Mouse (Mus musculus) splenic B cell, adult 2 months (primary cell): Measurements from ENCODE around the gene Casq2.

ENCODE experiments used
- DNase-seq: peaks from one replicate; pipeline ENCODE4 v3.0.0-alpha.2; 2011; ENCODE audit warnings: low read depth, low spot score
- H3K27me3 ChIP-seq: 2 replicates; pipeline ENCODE4 v1.6.1; 2012; ENCODE audit warnings: mild to moderate bottlenecking, low read length, moderate library complexity, mixed read lengths; ENCODE audit not compliant: control insufficient read depth, poor library complexity, insufficient read depth, severe bottlenecking
- H3K36me3 ChIP-seq: 2 replicates; pipeline ENCODE4 v1.6.1; 2012; ENCODE audit warnings: mild to moderate bottlenecking, low read length, moderate library complexity, mixed read lengths; ENCODE audit not compliant: control insufficient read depth, poor library complexity, insufficient read depth, severe bottlenecking

Gene Casq2

GRCm38 (mm10) chr3:102137158-102137557 lies 50.9 kb downstream of the Casq2 start:
- DNase-seq, result no peak
- Histone ChIP-seq H3K27me3 (no peaks in the 10 kb centered on the region), H3K36me3 (no peaks in the 10 kb centered on the region)

- Histone ChIP-seq H3K27me3 (no peaks in the 10 kb centered on the region), H3K36me3 (no peaks in the 10 kb centered on the region)
- no peak for DNase-seq
Observed at GRCm38 (mm10) chr3:102138899-102139298, 52.7 kb downstream of the Casq2 start.

- H3K36me3 ChIP-seq, result no peaks in the 10 kb centered on the region
- no peak for DNase-seq
- H3K27me3 ChIP-seq, result no peaks in the 10 kb centered on the region
Observed at GRCm38 (mm10) chr3:102140606-102141005, 54.4 kb downstream of the Casq2 start.

- Histone ChIP-seq H3K27me3 (no peaks in the 10 kb centered on the region), H3K36me3 (no peaks in the 10 kb centered on the region)
- DNase-seq, result no peak
Observed at GRCm38 (mm10) chr3:102141451-102141850, 55.2 kb downstream of the Casq2 start.

GRCm38 (mm10) chr3:102141893-102142292 lies 55.7 kb downstream of the Casq2 start:
- Histone ChIP-seq H3K36me3 (no peaks in the 10 kb centered on the region), H3K27me3 (no peaks in the 10 kb centered on the region)
- DNase-seq, result no peak

GRCm38 (mm10) chr3:102142947-102143346 lies 56.7 kb downstream of the Casq2 start:
- H3K36me3 ChIP-seq, result no peaks in the 10 kb centered on the region
- no peaks in the 10 kb centered on the region for H3K27me3 ChIP-seq
- no peak for DNase-seq

GRCm38 (mm10) chr3:102143536-102143935 lies 57.3 kb downstream of the Casq2 start:
- Histone ChIP-seq H3K27me3 (no peaks in the 10 kb centered on the region), H3K36me3 (no peaks in the 10 kb centered on the region)
- no peak for DNase-seq

GRCm38 (mm10) chr3:102144401-102144800 lies 58.2 kb downstream of the Casq2 start:
- Histone ChIP-seq H3K27me3 (no peaks in the 10 kb centered on the region), H3K36me3 (no peaks in the 10 kb centered on the region)
- no peak for DNase-seq

GRCm38 (mm10) chr3:102145645-102146386 lies 59.6 kb downstream of the Casq2 start:
- no peaks in the 10 kb centered on the region for H3K27me3 ChIP-seq

GRCm38 (mm10) chr3:102146428-102146827 lies 60.2 kb downstream of the Casq2 start:
- Histone ChIP-seq H3K36me3 (no peaks in the 10 kb centered on the region), H3K27me3 (no peaks in the 10 kb centered on the region)
- DNase-seq, result no peak

More at GRCm38 (mm10) chr3:102145645-102146386, 59.6 kb downstream of the Casq2 start:
- DNase-seq, result no peak
- no peaks in the 10 kb centered on the region for H3K36me3 ChIP-seq

- no peaks in the 10 kb centered on the region for H3K27me3 ChIP-seq
- no peaks in the 10 kb centered on the region for H3K36me3 ChIP-seq
- no peak for DNase-seq
Observed at GRCm38 (mm10) chr3:102147189-102147588, 61.0 kb downstream of the Casq2 start.

- DNase-seq, result no peak
- H3K27me3 ChIP-seq, result no peaks in the 10 kb centered on the region
- H3K36me3 ChIP-seq, result no peaks in the 10 kb centered on the region
Observed at GRCm38 (mm10) chr3:102149941-102150340, 63.7 kb downstream of the Casq2 start.

GRCm38 (mm10) chr3:102151850-102152249 lies 65.6 kb downstream of the Casq2 start:
- DNase-seq, result no peak
- H3K36me3 ChIP-seq, result no peaks in the 10 kb centered on the region
- no peaks in the 10 kb centered on the region for H3K27me3 ChIP-seq

- DNase-seq, result no peak
- Histone ChIP-seq H3K36me3 (no peaks in the 10 kb centered on the region), H3K27me3 (no peaks in the 10 kb centered on the region)
Observed at GRCm38 (mm10) chr3:102152471-102152870, 66.3 kb downstream of the Casq2 start.

- Histone ChIP-seq H3K27me3 (no peaks in the 10 kb centered on the region), H3K36me3 (no peaks in the 10 kb centered on the region)
- no peak for DNase-seq
Observed at GRCm38 (mm10) chr3:102152872-102153271, 66.7 kb downstream of the Casq2 start.

GRCm38 (mm10) chr3:102154107-102154506 lies 67.9 kb downstream of the Casq2 start:
- DNase-seq, result no peak
- Histone ChIP-seq H3K36me3 (no peaks in the 10 kb centered on the region), H3K27me3 (no peaks in the 10 kb centered on the region)
